Mouse (Mus musculus): ENCODE measurements around the gene Fam216a.

Fam216a gene

GRCm38 (mm10) chr5:122319474-122320204, 52.5 kb downstream of the Fam216a start:
- 52% methylated on average over 14 of the region's 14 CpGs for WGBS

- 73% methylated on average over 3 of the region's 3 CpGs for WGBS
Observed at GRCm38 (mm10) chr5:122318976-122319375, 53.2 kb downstream of the Fam216a start.

- WGBS: 88% methylated on average over 3 of the region's 3 CpGs
Observed at GRCm38 (mm10) chr5:122318100-122318499, 54.1 kb downstream of the Fam216a start.

- WGBS: 68% methylated on average over 11 of the region's 11 CpGs
Observed at GRCm38 (mm10) chr5:122317329-122318045, 54.7 kb downstream of the Fam216a start.

- 47% methylated on average over 20 of the region's 20 CpGs for WGBS
Observed at GRCm38 (mm10) chr5:122314966-122315667, 57.0 kb downstream of the Fam216a start.

Data from cerebral cortex, adult 2 months (tissue).